Mouse (Mus musculus): ENCODE measurements around the gene Col13a1. TPM values are rescaled to one million over a fixed set of nuclear protein-coding genes. Genes with fewer than 3 reads are reported as not detected.

The Col13a1 gene
- total and polyA plus RNA-seq, 3 experiments: not detected

DNA sequence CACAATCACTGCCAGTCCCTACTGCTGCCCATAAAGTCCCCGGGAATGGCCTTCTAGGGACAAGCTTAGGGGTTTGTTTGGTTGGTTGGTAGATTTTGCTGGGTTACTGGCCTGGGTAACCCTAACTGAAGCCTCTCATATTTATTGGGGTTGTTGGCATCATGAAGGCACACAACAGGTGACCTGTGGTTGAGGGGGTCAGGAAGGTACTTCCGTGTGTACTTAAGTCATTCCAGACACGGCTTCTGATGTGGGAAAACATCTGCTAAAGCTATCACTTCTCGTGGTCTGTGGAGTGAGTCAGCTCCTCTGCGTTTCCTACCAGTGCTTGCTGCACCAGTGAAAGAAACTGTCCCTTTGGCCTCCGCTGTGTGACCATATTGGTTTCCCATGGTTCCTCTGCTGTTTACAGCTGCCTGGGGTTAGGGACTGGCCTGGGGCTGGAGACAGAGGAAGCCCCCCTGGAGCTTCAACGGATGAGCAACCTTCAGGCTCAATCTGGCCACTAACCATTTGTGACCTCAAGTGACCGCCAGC is 123.7 kb downstream of the Col13a1 start:
- Histone ChIP-seq H3K27ac (ENCODE audit: insufficient read depth, low read depth) (no peak overlapping the region), H3K36me3 (replicated peaks in 1 of 2; ENCODE audit: control insufficient read depth in 1 of 2, insufficient read depth in 1 of 2, low read length in 1 of 2) (no peaks in the 10 kb centered on the region), H3K9me3 (replicated peaks; ENCODE audit: low read length) (peaks cover 4% of the 10 kb centered on the region), H3K9ac (ENCODE audit: insufficient read depth, low read depth) (no peak overlapping the region), H3K4me1 (ENCODE audit: control insufficient read depth in 1 of 2, insufficient read depth in 2 of 2) (peaks cover 6 to 14% of the 10 kb centered on the region in 2 experiments), H3K79me2 (replicated peaks; ENCODE audit: control insufficient read depth, extremely low read depth, insufficient read depth, poor library complexity, severe bottlenecking) (no peaks in the 10 kb centered on the region), H3K27me3 (replicated peaks) (peaks cover 53% of the 10 kb centered on the region), H3K4me2 (ENCODE audit: insufficient read depth, low read depth, poor library complexity, severe bottlenecking) (no peak overlapping the region), H3K4me3 (replicated peaks in 1 of 3; ENCODE audit: low read depth in 2 of 3, low read length in 2 of 3, poor library complexity in 1 of 3) (no peak overlapping the region)
- dilution Hi-C loops (cut with MboI; ENCODE audit: extremely low pct_ligation_motif_present, extremely low pct_unique_long_range_greater_than_20kb, low sequenced_read_pairs): no loop called here
- no peak for DNase-seq (ENCODE audit: extremely low read depth)
- TF ChIP-seq RAD21 (IDR thresholded peaks at IDR 0.05; ENCODE audit: low read depth, low read length) (no peak), IRF4 (IDR thresholded peaks at IDR 0.05; ENCODE audit: low read depth, low read length) (no peak), MAFK (IDR thresholded peaks at IDR 0.05; ENCODE audit: insufficient replicate concordance, low read length) (no peak), ZMIZ1 (IDR thresholded peaks at IDR 0.05; ENCODE audit: low read depth, low read length) (no peak), ETS1 (conservative IDR thresholded peaks at IDR 0.05; ENCODE audit: low read depth, low read length) (no peak), HCFC1 (IDR thresholded peaks at IDR 0.05; ENCODE audit: low read depth, low read length) (no peak)
- in situ Hi-C loops (cut with MboI; ENCODE audit: low pct_ligation_motif_present, low pct_unique_long_range_greater_than_20kb, low sequenced_read_pairs): no loop called here

DNA sequence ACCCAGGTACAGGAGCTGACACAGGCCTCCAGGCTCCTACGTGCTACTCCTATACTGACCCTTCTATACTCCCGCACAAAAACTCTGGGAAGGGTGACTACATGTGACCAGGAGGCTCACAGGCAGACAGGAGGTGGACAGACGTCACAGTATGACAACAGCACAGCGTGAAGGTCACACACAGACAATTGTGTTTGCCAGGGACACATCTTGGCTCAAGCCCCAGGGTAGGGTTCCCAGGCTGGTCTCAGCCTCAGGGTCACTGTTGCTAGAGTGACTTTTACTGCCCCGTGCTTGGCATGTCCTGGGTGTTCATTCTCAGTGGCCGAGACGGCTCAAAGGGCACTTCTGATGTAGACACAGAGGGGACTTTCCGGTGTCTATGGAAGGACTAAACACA is 126.1 kb downstream of the Col13a1 start:
- in situ Hi-C loops (cut with MboI; ENCODE audit: low pct_ligation_motif_present, low pct_unique_long_range_greater_than_20kb, low sequenced_read_pairs): no loop called here
- dilution Hi-C loops (cut with MboI; ENCODE audit: extremely low pct_ligation_motif_present, extremely low pct_unique_long_range_greater_than_20kb, low sequenced_read_pairs): no loop called here
- H3K27me3 ChIP-seq (replicated peaks): peaks cover 71% of the 10 kb centered on the region

DNA sequence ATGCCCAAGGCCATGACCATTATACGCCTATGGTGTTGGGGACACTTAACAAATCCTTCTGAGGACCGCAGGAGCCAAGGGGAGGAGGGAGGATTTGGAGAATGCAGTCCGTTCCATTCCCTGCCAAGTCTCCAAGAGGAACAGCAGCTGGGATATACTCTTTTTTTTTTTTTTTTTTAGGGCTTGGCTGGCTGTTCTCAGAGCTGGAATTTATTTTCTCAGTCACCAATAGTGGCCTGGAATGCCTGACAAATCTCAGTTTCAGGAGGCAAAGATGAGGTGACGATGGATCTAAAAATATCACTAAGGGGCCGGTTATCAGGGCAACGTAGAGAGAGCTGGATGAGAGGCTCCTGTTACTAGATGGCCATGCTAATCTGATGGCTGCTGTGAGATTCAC is 130.4 kb downstream of the Col13a1 start:
- in situ Hi-C loops (cut with MboI; ENCODE audit: low pct_ligation_motif_present, low pct_unique_long_range_greater_than_20kb, low sequenced_read_pairs): loop anchor here (25.0 kb wide), 1 partner anchor 539 kb away; the partner anchor contains the start of gene Hk1
- peaks cover 82% of the 10 kb centered on the region for H3K27me3 ChIP-seq (replicated peaks)
- no peaks in the 10 kb centered on the region for H3K36me3 ChIP-seq (replicated peaks in 1 of 2; ENCODE audit: control insufficient read depth in 1 of 2, insufficient read depth in 1 of 2, low read length in 1 of 2)
- dilution Hi-C loops (cut with MboI; ENCODE audit: extremely low pct_ligation_motif_present, extremely low pct_unique_long_range_greater_than_20kb, low sequenced_read_pairs): no loop called here
- H3K9ac ChIP-seq (ENCODE audit: insufficient read depth, low read depth): no peak overlapping the region
- H3K9me3 ChIP-seq (replicated peaks; ENCODE audit: low read length): no peaks in the 10 kb centered on the region
- peaks cover 13 to 18% of the 10 kb centered on the region in 2 experiments for H3K4me1 ChIP-seq (ENCODE audit: control insufficient read depth in 1 of 2, insufficient read depth in 2 of 2)
- H3K79me2 ChIP-seq (replicated peaks; ENCODE audit: control insufficient read depth, extremely low read depth, insufficient read depth, poor library complexity, severe bottlenecking): no peaks in the 10 kb centered on the region
- no peak overlapping the region for H3K4me3 ChIP-seq (replicated peaks in 1 of 3; ENCODE audit: low read depth in 2 of 3, low read length in 2 of 3, poor library complexity in 1 of 3)
- H3K4me2 ChIP-seq (ENCODE audit: insufficient read depth, low read depth, poor library complexity, severe bottlenecking): no peak overlapping the region
- no peak for DNase-seq (ENCODE audit: extremely low read depth)
- H3K27ac ChIP-seq (ENCODE audit: insufficient read depth, low read depth): no peak overlapping the region
- no peak for TF ChIP-seq ETS1 (conservative IDR thresholded peaks at IDR 0.05; ENCODE audit: low read depth, low read length)
- TF ChIP-seq NRF1 (IDR thresholded peaks at IDR 0.05; ENCODE audit: low read depth, low read length): no peak
- no peak for TF ChIP-seq E2F4 (IDR thresholded peaks at IDR 0.05; ENCODE audit: insufficient replicate concordance, low read depth, low read length)
- no peak for TF ChIP-seq CHD1 (IDR thresholded peaks at IDR 0.05; ENCODE audit: low read depth, low read length)
- no peak for TF ChIP-seq BHLHE40 (IDR thresholded peaks at IDR 0.05; ENCODE audit: low read depth, low read length)
- TF ChIP-seq KAT2A (IDR thresholded peaks at IDR 0.05; ENCODE audit: insufficient replicate concordance, low read length): no peak
- TF ChIP-seq MEF2A (IDR thresholded peaks at IDR 0.05; ENCODE audit: borderline replicate concordance, low read depth, low read length): no peak
- no peak for TF ChIP-seq ZNF384 (IDR thresholded peaks at IDR 0.05; ENCODE audit: low read depth, low read length)
- TF ChIP-seq SMC3 (IDR thresholded peaks at IDR 0.05; ENCODE audit: low read depth, low read length): no peak
- no peak for TF ChIP-seq ELF1 (IDR thresholded peaks at IDR 0.05; ENCODE audit: low read depth, low read length)
- no peak for TF ChIP-seq JUN (IDR thresholded peaks at IDR 0.05; ENCODE audit: insufficient read depth, low read depth, low read length)
- no peak for TF ChIP-seq MYC (IDR thresholded peaks at IDR 0.05; ENCODE audit: low read depth, low read length)
- TF ChIP-seq HCFC1 (IDR thresholded peaks at IDR 0.05; ENCODE audit: low read depth, low read length): no peak
- no peak for TF ChIP-seq MAZ (IDR thresholded peaks at IDR 0.05; ENCODE audit: low read depth, low read length)
- TF ChIP-seq RAD21 (IDR thresholded peaks at IDR 0.05; ENCODE audit: low read depth, low read length): no peak
- TF ChIP-seq CHD2 (IDR thresholded peaks at IDR 0.05; ENCODE audit: low read length): no peak
- no peak for TF ChIP-seq UBTF (IDR thresholded peaks at IDR 0.05; ENCODE audit: low read depth, low read length)

More for the DNA sequence above, 126.1 kb downstream of the Col13a1 start:
- Histone ChIP-seq H3K27ac (ENCODE audit: insufficient read depth, low read depth) (no peak overlapping the region), H3K4me2 (ENCODE audit: insufficient read depth, low read depth, poor library complexity, severe bottlenecking) (no peak overlapping the region), H3K79me2 (replicated peaks; ENCODE audit: control insufficient read depth, extremely low read depth, insufficient read depth, poor library complexity, severe bottlenecking) (no peaks in the 10 kb centered on the region), H3K36me3 (replicated peaks in 1 of 2; ENCODE audit: control insufficient read depth in 1 of 2, insufficient read depth in 1 of 2, low read length in 1 of 2) (no peaks in the 10 kb centered on the region), H3K9me3 (replicated peaks; ENCODE audit: low read length) (no peaks in the 10 kb centered on the region), H3K4me1 (ENCODE audit: control insufficient read depth in 1 of 2, insufficient read depth in 2 of 2) (peaks cover 13 to 18% of the 10 kb centered on the region in 2 experiments), H3K9ac (ENCODE audit: insufficient read depth, low read depth) (no peak overlapping the region), H3K4me3 (replicated peaks in 1 of 3; ENCODE audit: low read depth in 2 of 3, low read length in 2 of 3, poor library complexity in 1 of 3) (no peak overlapping the region)
- TF ChIP-seq TCF12 (IDR thresholded peaks at IDR 0.05; ENCODE audit: low read depth, low read length) (no peak), RCOR1 (conservative IDR thresholded peaks at IDR 0.05; ENCODE audit: low read depth, low read length) (no peak), CHD1 (IDR thresholded peaks at IDR 0.05; ENCODE audit: low read depth, low read length) (no peak), RAD21 (IDR thresholded peaks at IDR 0.05; ENCODE audit: low read depth, low read length) (no peak), TBP (conservative IDR thresholded peaks at IDR 0.05; ENCODE audit: low read depth, low read length) (no peak), CHD2 (IDR thresholded peaks at IDR 0.05; ENCODE audit: low read length) (no peak), E2F4 (IDR thresholded peaks at IDR 0.05; ENCODE audit: insufficient replicate concordance, low read depth, low read length) (no peak), SMC3 (IDR thresholded peaks at IDR 0.05; ENCODE audit: low read depth, low read length) (no peak), POLR2AphosphoS2 (IDR thresholded peaks at IDR 0.05; ENCODE audit: low read depth, low read length) (no peak), NRF1 (IDR thresholded peaks at IDR 0.05; ENCODE audit: low read depth, low read length) (no peak), MAFK (IDR thresholded peaks at IDR 0.05; ENCODE audit: insufficient replicate concordance, low read length) (no peak), CTCF (conservative IDR thresholded peaks at IDR 0.05 in 1 of 2, IDR thresholded peaks at IDR 0.05 in 1 of 2; ENCODE audit: low read depth in 2 of 2, low read length in 2 of 2) (no peak), EP300 (IDR thresholded peaks at IDR 0.05; ENCODE audit: low read length) (no peak)
- no peak for DNase-seq (ENCODE audit: extremely low read depth)
